Mouse (Mus musculus): ENCODE measurements around the gene Sumo3. TPM values are rescaled to one million over a fixed set of nuclear protein-coding genes. Genes with fewer than 3 reads are reported as not detected.

Gene Sumo3
- total and polyA plus RNA-seq, 3 experiments, result 151 to 342 TPM; not detected in 1

GRCm38 (mm10) chr10:77569973-77570658 lies 35.8 kb upstream of the Sumo3 start:
- H3K9ac ChIP-seq (ENCODE audit: control insufficient read depth, low read depth, low read length, poor library complexity, severe bottlenecking), result no peak overlapping the region
- peaks cover 11 to 30% of the 10 kb centered on the region in 2 experiments for H3K4me1 ChIP-seq (ENCODE audit: control insufficient read depth in 1 of 2, insufficient read depth in 2 of 2, low read length in 2 of 2)
- H3K27ac ChIP-seq (ENCODE audit: control insufficient read depth, low read depth, low read length), result no peak overlapping the region
- peaks cover 0 to 13% of the 10 kb centered on the region in 2 experiments; a peak in 2 of 4 replicates for H3K36me3 ChIP-seq (ENCODE audit: control insufficient read depth in 1 of 2, insufficient read depth in 2 of 2, low read length in 2 of 2)
- H3K9me3 ChIP-seq (replicated peaks; ENCODE audit: insufficient read depth, low read length), result no peaks in the 10 kb centered on the region
- H3K27me3 ChIP-seq (ENCODE audit: control insufficient read depth in 1 of 2, insufficient read depth in 2 of 2, low read length in 2 of 2), result no peaks in the 10 kb centered on the region
- no peak overlapping the region for H3K4me3 ChIP-seq (ENCODE audit: control insufficient read depth in 1 of 2, insufficient read depth in 1 of 2, low read depth in 2 of 2, low read length in 2 of 2)
- H3K79me2 ChIP-seq (ENCODE audit: control insufficient read depth, insufficient read depth, low read length, poor library complexity), result no peaks in the 10 kb centered on the region
- no peak for DNase-seq (ENCODE audit: low read depth, low spot score)
- no peak for TF ChIP-seq ZC3H11A (IDR thresholded peaks at IDR 0.05; ENCODE audit: low read depth, low read length)
- no peak for TF ChIP-seq UBTF (IDR thresholded peaks at IDR 0.05; ENCODE audit: borderline replicate concordance, insufficient read depth, low read depth, low read length)
- no peak for TF ChIP-seq JUND (IDR thresholded peaks at IDR 0.05; ENCODE audit: low read depth, low read length)
- no peak for TF ChIP-seq BHLHE40 (IDR thresholded peaks at IDR 0.05; ENCODE audit: borderline replicate concordance, low read depth, low read length)
- no peak for TF ChIP-seq GATA1 (IDR thresholded peaks at IDR 0.05; ENCODE audit: low read depth, low read length)
- TF ChIP-seq ZNF384 (IDR thresholded peaks at IDR 0.05; ENCODE audit: low read depth, low read length), result no peak
- TF ChIP-seq HCFC1 (IDR thresholded peaks at IDR 0.05; ENCODE audit: low read depth, low read length), result no peak
- TF ChIP-seq CHD2 (IDR thresholded peaks at IDR 0.05; ENCODE audit: low read length), result no peak
- no peak for TF ChIP-seq NRF1 (IDR thresholded peaks at IDR 0.05; ENCODE audit: insufficient read depth, low read depth, low read length, poor library complexity, severe bottlenecking)
- TF ChIP-seq SMC3 (IDR thresholded peaks at IDR 0.05; ENCODE audit: low read depth, low read length), result no peak
- TF ChIP-seq MAZ (IDR thresholded peaks at IDR 0.05; ENCODE audit: low read depth, low read length), result no peak
- no peak for TF ChIP-seq MEF2A (IDR thresholded peaks at IDR 0.05; ENCODE audit: extremely low read depth, insufficient replicate concordance, low read depth, low read length, poor library complexity, severe bottlenecking)
- TF ChIP-seq MXI1 (IDR thresholded peaks at IDR 0.05; ENCODE audit: low read depth, low read length), result no peak
- TF ChIP-seq EP300 (IDR thresholded peaks at IDR 0.05; ENCODE audit: low read depth in 1 of 2, low read length in 2 of 2), result no peak

- H3K4me1 ChIP-seq (ENCODE audit: control insufficient read depth in 1 of 2, insufficient read depth in 2 of 2, low read length in 2 of 2), result peaks cover 5 to 13% of the 10 kb centered on the region in 2 experiments
- no peaks in the 10 kb centered on the region for H3K9me3 ChIP-seq (replicated peaks; ENCODE audit: insufficient read depth, low read length)
- no peak overlapping the region for H3K9ac ChIP-seq (ENCODE audit: control insufficient read depth, low read depth, low read length, poor library complexity, severe bottlenecking)
- no peak overlapping the region for H3K4me3 ChIP-seq (ENCODE audit: control insufficient read depth in 1 of 2, insufficient read depth in 1 of 2, low read depth in 2 of 2, low read length in 2 of 2)
- H3K36me3 ChIP-seq (ENCODE audit: control insufficient read depth in 1 of 2, insufficient read depth in 2 of 2, low read length in 2 of 2), result peaks cover 0 to 5% of the 10 kb centered on the region in 2 experiments; a peak in 2 of 4 replicates
- H3K27ac ChIP-seq (ENCODE audit: control insufficient read depth, low read depth, low read length), result no peak overlapping the region
- no peaks in the 10 kb centered on the region for H3K27me3 ChIP-seq (ENCODE audit: control insufficient read depth in 1 of 2, insufficient read depth in 2 of 2, low read length in 2 of 2)
- no peaks in the 10 kb centered on the region for H3K79me2 ChIP-seq (ENCODE audit: control insufficient read depth, insufficient read depth, low read length, poor library complexity)
- DNase-seq (ENCODE audit: low read depth, low spot score), result no peak
- TF ChIP-seq NELFE (IDR thresholded peaks at IDR 0.05; ENCODE audit: low read depth, low read length) (no peak), CTCF (IDR thresholded peaks at IDR 0.05 in 2 of 3, conservative IDR thresholded peaks at IDR 0.05 in 1 of 3; ENCODE audit: control insufficient read depth in 1 of 3, insufficient read depth in 1 of 3, low read depth in 2 of 3, low read length in 3 of 3, poor library complexity in 1 of 3, severe bottlenecking in 1 of 3) (peak in 2 of 3 experiments; percentile 13; a peak in 3 of 6 replicates)
These were observed 33.7 kb upstream of the Sumo3 start for GRCm38 (mm10) chr10:77572225-77572624.

Measured in MEL (cell line).